Mouse (Mus musculus) stomach, postnatal 0 days (tissue): ENCODE data around the gene Ccl7.

ENCODE experiments used
- CTCF ChIP-seq: IDR thresholded peaks from 2 replicates; pipeline ENCODE4 v1.5.1; 2016; ENCODE audit warnings: antibody characterized with exemption, low read depth, mild to moderate bottlenecking, moderate library complexity
- EP300 ChIP-seq: optimal IDR thresholded peaks from 2 replicates; pipeline ENCODE3; 2016; ENCODE audit warnings: antibody characterized with exemption

- TF ChIP-seq CTCF (no peak), EP300 (no peak)
These were observed 46.0 kb upstream of the Ccl7 start for GRCm38 (mm10) chr11:81999469-81999868.
